Mouse (Mus musculus) layer of hippocampus, postnatal 25 days (tissue): Measurements from ENCODE around the gene Atp13a2. TPM values are rescaled to one million over a fixed set of nuclear protein-coding genes. Genes with fewer than 3 reads are reported as not detected.

Experiments
- DNase-seq, 2 experiments: peaks; one replicate each; pipeline ENCODE4 v3.0.0; 2022; ENCODE audit warnings: mixed read lengths in 2 of 2, low spot score in 1 of 2; ENCODE audit errors: extremely low spot score in 1 of 2
- total RNA-seq, 2 experiments: library from RNA; stranded (reverse); gene quantifications; 2 replicates each; pipeline ENCODE4 v1.2.3; 2021

Gene Atp13a2
- total RNA-seq, 2 experiments from 2014 or later = 168 to 172 TPM

- no peak for DNase-seq
These were observed 44.0 kb downstream of the Atp13a2 start for GRCm38 (mm10) chr4:141030541-141031206.

- peak; percentile 75 to 88 for DNase-seq
These were observed 45.1 kb downstream of the Atp13a2 start for GRCm38 (mm10) chr4:141031733-141032132.

- no peak for DNase-seq
These were observed 47.2 kb downstream of the Atp13a2 start for GRCm38 (mm10) chr4:141033606-141034549.

DNA sequence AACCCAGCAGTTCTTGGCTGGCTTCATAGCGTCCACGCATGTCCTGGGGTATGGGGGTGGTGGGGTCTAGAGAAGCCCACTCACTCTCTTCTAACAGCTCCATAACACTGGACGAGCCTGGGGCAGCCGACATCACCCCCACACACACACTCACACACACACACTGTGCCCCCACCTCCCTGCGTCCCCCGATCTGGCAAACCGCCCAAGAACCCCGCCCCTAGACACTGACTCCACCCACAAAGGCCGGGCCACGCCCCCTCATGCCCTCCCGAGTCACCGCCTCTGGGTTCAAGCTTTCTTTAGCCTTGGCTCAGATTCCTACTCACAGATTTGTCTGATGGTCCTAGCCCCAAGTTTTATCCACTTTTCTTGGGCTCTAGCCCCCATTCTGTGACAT is 54.4 kb downstream of the Atp13a2 start:
- no peak for DNase-seq

DNA sequence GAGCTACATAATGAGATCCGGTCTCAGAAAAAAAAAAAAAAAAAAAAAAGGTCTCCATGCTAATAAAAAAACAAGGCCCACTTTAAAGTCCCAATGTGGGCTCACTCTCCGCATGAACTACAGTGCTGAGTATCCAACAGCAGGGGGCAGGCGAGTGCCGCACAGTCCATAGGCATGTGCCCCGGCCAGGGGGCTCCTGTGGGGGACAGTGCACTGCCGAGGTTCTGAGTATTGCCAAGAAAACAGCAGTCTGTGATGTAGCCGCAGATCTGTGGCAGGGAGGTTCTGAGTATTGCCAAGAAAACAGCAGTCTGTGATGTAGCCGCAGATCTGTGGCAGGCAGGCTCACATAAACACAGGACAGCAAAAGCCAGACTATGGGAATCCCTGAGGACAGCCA is 58.1 kb downstream of the Atp13a2 start:
- DNase-seq = peak; percentile 56 to 75

DNA sequence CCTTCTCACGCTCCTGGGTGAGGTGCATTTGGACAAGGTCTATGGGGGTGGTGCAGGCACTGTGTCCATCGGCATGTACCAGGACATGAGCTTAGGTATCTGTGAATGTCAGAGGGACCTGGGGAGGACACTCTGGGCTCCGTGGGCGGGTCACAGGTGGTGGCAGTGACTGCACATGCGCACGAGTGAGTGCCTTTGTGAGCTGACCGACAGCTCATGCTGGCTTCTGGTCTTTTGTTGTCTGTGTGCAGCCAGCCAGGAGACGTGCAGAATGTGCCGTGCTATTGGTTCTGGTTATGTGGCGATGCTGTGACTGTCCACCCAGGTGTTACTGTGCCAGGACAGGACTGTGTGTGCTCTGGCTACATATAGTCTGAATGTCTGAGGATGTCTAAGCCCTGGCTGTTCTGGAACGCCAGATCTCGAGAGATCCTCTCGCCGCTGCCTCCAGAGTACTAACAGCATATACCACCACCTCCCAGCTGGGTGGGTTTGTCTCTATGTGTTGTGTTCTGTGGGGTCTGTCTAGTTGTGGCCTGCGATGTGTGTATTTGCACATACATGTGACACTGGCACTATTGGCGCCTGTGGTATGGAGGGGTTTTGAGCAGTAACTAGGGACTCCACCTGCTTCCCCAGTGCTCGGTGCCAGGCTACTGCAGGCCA is 62.3 kb downstream of the Atp13a2 start:
- DNase-seq = no peak

GRCm38 (mm10) chr4:141049476-141049835 is 62.8 kb downstream of the Atp13a2 start:
- no peak for DNase-seq

GRCm38 (mm10) chr4:141052442-141052841 is 65.8 kb downstream of the Atp13a2 start:
- DNase-seq = no peak

- DNase-seq = no peak
These were observed 66.5 kb downstream of the Atp13a2 start for GRCm38 (mm10) chr4:141053138-141053537.

- peak; percentile 56 to 71 for DNase-seq
These were observed 67.0 kb downstream of the Atp13a2 start for GRCm38 (mm10) chr4:141053568-141054161.

Other genes starting within 250 kb of the Atp13a2 start
- not detected for gene Padi6, start 244.2 kb upstream of the Atp13a2 start, total RNA-seq
- not detected for gene Padi4, start 212.6 kb upstream of the Atp13a2 start, total RNA-seq
- not detected for gene Padi3, start 176.2 kb upstream of the Atp13a2 start, total RNA-seq
- gene Padi1, start 141.1 kb upstream of the Atp13a2 start, total RNA-seq = not detected
- 10 to 100 TPM; 21.2 to 22.2 TPM for gene Padi2, start 80.5 kb upstream of the Atp13a2 start, total RNA-seq
- gene Sdhb, start 25.7 kb upstream of the Atp13a2 start, total RNA-seq = 100 to 1,000 TPM; 182 to 190 TPM
- 1 to 10 TPM; 5.2 to 5.7 TPM for gene Mfap2, start 23.5 kb downstream of the Atp13a2 start, total RNA-seq
- gene Crocc, start 73.7 kb downstream of the Atp13a2 start, total RNA-seq = 10 to 100 TPM; 46.3 to 73.9 TPM
- gene Necap2, start 91.5 kb downstream of the Atp13a2 start, total RNA-seq = 10 to 100 TPM; 41.2 to 46.5 TPM
- under 1 TPM; 0.17 to 0.21 TPM for gene Spata21, start 101.5 kb downstream of the Atp13a2 start, total RNA-seq
- 10 to 100 TPM; 51.7 to 58.6 TPM for gene Szrd1, start 152.9 kb downstream of the Atp13a2 start, total RNA-seq
- gene Fbxo42, start 161.0 kb downstream of the Atp13a2 start, total RNA-seq = 10 to 100 TPM; 25.2 to 25.8 TPM
- gene Rsg1, start 227.1 kb downstream of the Atp13a2 start, total RNA-seq = 1 to 10 TPM; 2.7 to 4.0 TPM